Mouse (Mus musculus): ENCODE data around the gene Tyw1. TPM values are rescaled to one million over a fixed set of nuclear protein-coding genes. Genes with fewer than 3 reads are reported as not detected.

Gene Tyw1
- polyA plus RNA-seq, 1 experiment from 2014 or later = 13.8 TPM

- WGBS = 66% methylated on average over 11 of the region's 11 CpGs
- no peak within 1 kb of the TSS for H3K9ac ChIP-seq (ENCODE audit: low read length)
- H3K27me3 ChIP-seq (ENCODE audit: control insufficient read depth, insufficient read depth, low read length) = no peaks in the 10 kb centered on the region
- no peaks in the 10 kb centered on the region for H3K36me3 ChIP-seq (ENCODE audit: control insufficient read depth, insufficient read depth, low read length)
- DNase-seq (ENCODE audit: low spot score) (no peak), ATAC-seq (ENCODE audit: low FRiP score, low TSS enrichment) (no peak)
- no peaks in the 10 kb centered on the region for H3K9me3 ChIP-seq (ENCODE audit: control insufficient read depth, low read length)
- H3K4me3 ChIP-seq (ENCODE audit: low read depth, low read length) = no peak within 1 kb of the TSS
- TF ChIP-seq EP300 (optimal IDR thresholded peaks at IDR 0.05) (no peak), CTCF (IDR thresholded peaks at IDR 0.05; ENCODE audit: low read depth) (no peak)
- no peaks in the 10 kb centered on the region for H3K4me1 ChIP-seq (replicated peaks; ENCODE audit: control insufficient read depth, insufficient read depth)
- H3K4me2 ChIP-seq (replicated peaks; ENCODE audit: low read depth) = no peak within 1 kb of the TSS
- H3K27ac ChIP-seq (replicated peaks) = no peak within 1 kb of the TSS
Observed at GRCm38 (mm10) chr5:130369237-130369636, 113.8 kb downstream of the Tyw1 start, which contains the start of gene Caln1. Caln1 (plus strand) TSS chr5:130369455.

- Histone ChIP-seq H3K36me3 (ENCODE audit: control insufficient read depth, insufficient read depth, low read length) (no peaks in the 10 kb centered on the region), H3K27me3 (ENCODE audit: control insufficient read depth, insufficient read depth, low read length) (no peaks in the 10 kb centered on the region), H3K4me2 (replicated peaks; ENCODE audit: low read depth) (no peak overlapping the region), H3K27ac (replicated peaks) (no peak overlapping the region), H3K9me3 (ENCODE audit: control insufficient read depth, low read length) (no peaks in the 10 kb centered on the region), H3K9ac (ENCODE audit: low read length) (no peak overlapping the region), H3K4me3 (ENCODE audit: low read depth, low read length) (no peak overlapping the region), H3K4me1 (replicated peaks; ENCODE audit: control insufficient read depth, insufficient read depth) (no peaks in the 10 kb centered on the region)
- no peak for DNase-seq (ENCODE audit: low spot score)
- ATAC-seq (ENCODE audit: low FRiP score, low TSS enrichment) = no peak
- 85% methylated on average over 3 of the region's 3 CpGs for WGBS
- TF ChIP-seq CTCF (IDR thresholded peaks at IDR 0.05; ENCODE audit: low read depth) = no peak
- TF ChIP-seq EP300 (optimal IDR thresholded peaks at IDR 0.05) = no peak
Observed at GRCm38 (mm10) chr5:130375411-130375810, 120.0 kb downstream of the Tyw1 start.

DNA sequence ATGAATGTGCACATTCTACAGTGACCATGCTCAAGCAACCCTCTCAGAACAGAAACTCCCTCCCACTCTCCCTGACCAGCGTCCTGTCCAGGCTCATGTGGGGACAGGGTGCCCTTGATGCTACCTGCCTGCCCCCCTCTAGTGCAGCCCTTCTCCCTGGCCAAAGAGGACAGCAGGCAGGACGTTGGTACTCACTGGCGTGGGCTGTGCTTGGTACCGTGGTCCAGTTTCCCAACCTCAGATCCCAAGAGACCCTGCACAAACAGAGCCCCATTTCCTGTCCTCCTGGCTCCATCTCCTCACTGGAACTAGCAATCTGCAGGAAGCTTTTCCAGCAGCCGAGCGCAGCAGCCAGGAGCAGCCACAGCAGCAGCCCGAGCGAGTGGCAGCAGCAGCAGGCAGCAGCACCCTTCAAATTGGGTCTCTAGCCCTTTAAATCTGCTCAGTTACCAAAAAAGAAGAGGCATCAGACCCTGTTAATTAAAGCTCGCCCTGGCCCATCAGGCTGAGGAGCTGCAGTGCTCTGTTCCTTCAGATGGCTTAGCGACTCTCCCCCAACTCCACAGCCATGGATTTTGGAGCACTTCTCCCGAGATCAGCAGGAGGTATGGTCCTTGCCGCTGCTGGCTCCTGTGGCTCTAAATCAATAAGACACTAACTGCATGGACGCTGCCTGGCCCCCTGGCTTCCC is 128.9 kb downstream of the Tyw1 start, which contains the start of gene A330070K13Rik:
TSS of gene A330070K13Rik (minus strand) at position 410 of the 691 bp plus-strand sequence.
- H3K9ac ChIP-seq (ENCODE audit: low read length) = no peak within 1 kb of the TSS
- no peaks in the 10 kb centered on the region for H3K9me3 ChIP-seq (ENCODE audit: control insufficient read depth, low read length)
- no peak within 1 kb of the TSS for H3K27ac ChIP-seq (replicated peaks)
- TF ChIP-seq EP300 (optimal IDR thresholded peaks at IDR 0.05) (no peak), CTCF (IDR thresholded peaks at IDR 0.05; ENCODE audit: low read depth) (no peak)
- no peak within 1 kb of the TSS for H3K4me3 ChIP-seq (ENCODE audit: low read depth, low read length)
- WGBS = 16% methylated on average over 13 of the region's 13 CpGs
- no peak within 1 kb of the TSS for H3K4me2 ChIP-seq (replicated peaks; ENCODE audit: low read depth)
- DNase-seq (ENCODE audit: low spot score) (no peak), ATAC-seq (ENCODE audit: low FRiP score, low TSS enrichment) (no peak)
- no peaks in the 10 kb centered on the region for H3K36me3 ChIP-seq (ENCODE audit: control insufficient read depth, insufficient read depth, low read length)
- no peaks in the 10 kb centered on the region for H3K27me3 ChIP-seq (ENCODE audit: control insufficient read depth, insufficient read depth, low read length)
- H3K4me1 ChIP-seq (replicated peaks; ENCODE audit: control insufficient read depth, insufficient read depth) = no peaks in the 10 kb centered on the region

- DNase-seq (ENCODE audit: low spot score) = no peak
- no peak overlapping the region for H3K4me2 ChIP-seq (replicated peaks; ENCODE audit: low read depth)
- WGBS = 70% methylated on average over 7 of the region's 7 CpGs
- ATAC-seq (ENCODE audit: low FRiP score, low TSS enrichment) = no peak
- H3K27me3 ChIP-seq (ENCODE audit: control insufficient read depth, insufficient read depth, low read length) = no peaks in the 10 kb centered on the region
- no peak overlapping the region for H3K27ac ChIP-seq (replicated peaks)
- no peak overlapping the region for H3K4me3 ChIP-seq (ENCODE audit: low read depth, low read length)
- no peaks in the 10 kb centered on the region for H3K4me1 ChIP-seq (replicated peaks; ENCODE audit: control insufficient read depth, insufficient read depth)
- TF ChIP-seq CTCF (IDR thresholded peaks at IDR 0.05; ENCODE audit: low read depth) = no peak
- no peak for TF ChIP-seq EP300 (optimal IDR thresholded peaks at IDR 0.05)
- H3K9me3 ChIP-seq (ENCODE audit: control insufficient read depth, low read length) = no peaks in the 10 kb centered on the region
- H3K9ac ChIP-seq (ENCODE audit: low read length) = no peak overlapping the region
- H3K36me3 ChIP-seq (ENCODE audit: control insufficient read depth, insufficient read depth, low read length) = no peaks in the 10 kb centered on the region
Observed at GRCm38 (mm10) chr5:130386418-130386817, 131.0 kb downstream of the Tyw1 start.

Other genes with a start within 250 kb of the Tyw1 start
- 27.3 and 36.1 TPM in 2 replicates for gene Asl, start 226.4 kb upstream of the Tyw1 start, polyA plus RNA-seq (2015; fragmentation: Nextera tagmentation; extraction: Ambion mirVana)
- 26.0 and 26.4 TPM in 2 replicates for gene Crcp, start 226.3 kb upstream of the Tyw1 start, polyA plus RNA-seq (2015; fragmentation: Nextera tagmentation; extraction: Ambion mirVana)
- 44.5 and 47.3 TPM in 2 replicates for gene Tpst1, start 182.3 kb upstream of the Tyw1 start, polyA plus RNA-seq (2015; fragmentation: Nextera tagmentation; extraction: Ambion mirVana)
- gene Kctd7, start 110.8 kb upstream of the Tyw1 start, polyA plus RNA-seq (2015; fragmentation: Nextera tagmentation; extraction: Ambion mirVana) = 2.3 and 2.4 TPM in 2 replicates
- 33.0 and 33.6 TPM in 2 replicates for gene Rabgef1, start 83.8 kb upstream of the Tyw1 start, polyA plus RNA-seq (2015; fragmentation: Nextera tagmentation; extraction: Ambion mirVana)
- 33.2 and 34.4 TPM in 2 replicates for gene Tmem248, start 38.5 kb upstream of the Tyw1 start, polyA plus RNA-seq (2015; fragmentation: Nextera tagmentation; extraction: Ambion mirVana)
- gene Sbds, start 89 bp upstream of the Tyw1 start, polyA plus RNA-seq (2015; fragmentation: Nextera tagmentation; extraction: Ambion mirVana) = 72.0 and 76.2 TPM in 2 replicates
- gene Caln1, start 113.8 kb downstream of the Tyw1 start, polyA plus RNA-seq (2015; fragmentation: Nextera tagmentation; extraction: Ambion mirVana) = 0.11 and 0.25 TPM in 2 replicates
- not detected in 2 replicates for gene A330070K13Rik, start 129.0 kb downstream of the Tyw1 start, polyA plus RNA-seq (2015; fragmentation: Nextera tagmentation; extraction: Ambion mirVana)

All from stomach, postnatal 0 days (tissue).